Mouse (Mus musculus): ENCODE results near the gene Stk11ip. TPM values are rescaled to one million over a fixed set of nuclear protein-coding genes. Genes with fewer than 3 reads are reported as not detected.

Gene Stk11ip
- polyA plus RNA-seq, 1 experiment, result 160 TPM

DNA sequence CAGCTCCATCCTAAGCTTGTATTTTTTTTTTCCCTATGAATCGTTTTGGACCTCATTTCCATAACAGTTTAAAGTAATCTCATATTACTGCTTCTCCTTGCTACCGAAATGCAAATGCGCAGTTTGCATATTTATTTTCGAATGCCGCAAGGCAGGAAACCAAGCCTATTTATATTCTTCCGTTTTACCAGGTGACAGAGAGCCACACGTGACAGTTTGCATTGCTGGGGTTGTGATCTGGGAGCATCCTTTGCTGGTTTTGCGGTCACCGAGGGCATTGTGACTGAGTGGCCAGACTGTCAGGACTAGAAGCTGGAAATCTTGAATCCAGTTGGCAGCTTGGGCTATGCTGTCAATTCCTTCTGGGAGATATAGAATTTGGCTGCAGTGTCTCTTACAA lies 44.3 kb downstream of the Stk11ip start:
- no peak for TF ChIP-seq GATA1 (IDR thresholded peaks at IDR 0.05; ENCODE audit: low read length)

DNA sequence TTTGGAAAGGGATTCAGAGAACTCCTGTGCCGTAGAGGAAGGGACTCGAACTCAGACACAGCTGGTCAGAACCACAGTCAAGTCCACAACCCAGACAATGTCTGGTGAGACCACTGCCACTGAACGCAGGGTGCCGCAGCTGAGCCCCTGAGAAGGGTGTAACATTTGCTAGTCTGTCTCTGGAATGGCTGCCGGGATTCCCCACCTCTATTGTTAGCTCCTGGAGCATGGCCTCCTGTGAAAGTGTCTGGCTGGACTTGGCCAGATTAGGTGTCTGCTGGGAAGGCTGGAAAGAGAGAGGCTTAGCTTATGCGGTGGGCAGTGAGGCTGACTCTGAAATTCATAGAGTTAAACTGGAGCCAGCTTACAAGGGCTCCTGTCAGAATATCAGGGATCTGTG lies 49.1 kb downstream of the Stk11ip start:
- no peak for TF ChIP-seq GATA1 (IDR thresholded peaks at IDR 0.05; ENCODE audit: low read length)

DNA sequence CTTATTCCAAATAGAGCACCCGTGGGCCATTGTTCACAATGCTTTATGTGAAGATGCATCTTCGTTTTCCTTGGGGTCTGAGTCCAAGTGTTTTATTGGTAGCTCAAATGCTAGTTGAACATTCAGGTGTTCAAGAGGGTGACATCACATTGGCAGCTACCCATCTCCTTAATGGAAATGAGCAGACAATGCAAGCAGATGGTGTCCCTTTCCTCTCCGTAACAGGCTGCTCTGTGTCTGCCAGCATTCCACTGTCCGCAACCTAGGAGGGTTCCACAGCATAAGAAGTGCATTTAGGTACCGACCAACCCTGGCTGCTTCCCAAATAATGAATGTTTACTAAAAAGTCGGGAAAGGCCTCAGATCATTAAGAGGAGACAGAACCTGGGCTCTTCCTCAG lies 51.4 kb downstream of the Stk11ip start:
- no peak for TF ChIP-seq GATA1 (IDR thresholded peaks at IDR 0.05; ENCODE audit: low read length)

DNA sequence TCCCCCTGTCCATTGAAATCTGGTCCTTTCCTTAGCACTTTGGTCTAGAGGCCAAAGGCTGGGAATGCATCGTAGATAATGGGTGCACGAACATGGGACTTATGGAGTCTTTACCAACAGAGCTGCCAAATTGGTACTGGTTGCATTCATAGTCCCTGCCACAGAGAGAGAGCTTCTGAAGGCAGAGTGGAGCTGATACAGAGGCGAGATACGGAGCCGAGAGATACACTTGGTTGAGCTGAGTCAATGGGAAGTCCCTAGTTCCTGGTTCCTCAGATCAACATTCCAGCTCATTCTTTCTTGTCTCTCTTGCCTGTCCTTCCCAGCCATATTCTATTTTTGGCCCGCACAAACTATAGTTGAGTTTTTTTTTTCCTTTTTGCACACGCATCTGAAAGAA lies 52.4 kb downstream of the Stk11ip start:
- TF ChIP-seq GATA1 (IDR thresholded peaks at IDR 0.05; ENCODE audit: low read length), result no peak

DNA sequence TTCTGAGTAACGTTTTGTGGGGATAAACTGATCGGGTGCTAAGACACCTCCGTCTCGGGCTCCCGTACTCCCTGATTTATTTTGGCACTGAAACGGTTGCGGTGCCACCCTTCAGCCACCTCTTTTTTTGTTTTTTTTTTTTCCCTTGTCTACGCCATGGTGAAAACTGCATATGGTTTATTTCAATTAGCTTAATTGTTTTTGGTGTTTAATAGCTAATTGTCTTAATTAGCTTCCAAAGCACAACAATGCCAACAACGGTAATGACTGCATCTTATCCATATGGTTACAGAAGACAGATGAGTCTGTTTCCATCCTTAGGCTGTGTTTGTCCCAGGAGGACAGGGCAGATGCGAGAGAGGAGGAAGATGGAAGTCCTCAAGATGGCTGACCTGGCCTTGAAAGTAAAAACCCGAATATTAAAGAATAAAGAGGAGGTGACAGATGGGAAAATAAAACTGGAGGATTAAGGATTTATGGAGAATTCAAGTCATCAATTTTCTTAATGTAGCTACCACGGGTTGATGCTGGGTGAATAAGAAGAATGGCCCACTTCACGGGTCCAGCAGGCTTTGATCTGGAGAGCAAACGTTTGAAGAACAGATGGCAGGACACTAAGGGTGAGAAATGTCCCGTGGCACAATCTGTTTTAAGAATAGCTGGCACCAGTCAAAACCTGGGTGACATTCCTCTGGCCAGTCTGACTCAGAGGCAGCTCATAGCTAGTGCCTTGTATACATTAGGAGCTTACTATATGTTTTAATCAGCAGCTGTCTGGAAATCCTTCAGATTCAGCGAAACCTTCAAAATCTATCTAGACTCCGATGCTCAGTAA lies 53.4 kb downstream of the Stk11ip start:
- no peak for TF ChIP-seq GATA1 (IDR thresholded peaks at IDR 0.05; ENCODE audit: low read length)

DNA sequence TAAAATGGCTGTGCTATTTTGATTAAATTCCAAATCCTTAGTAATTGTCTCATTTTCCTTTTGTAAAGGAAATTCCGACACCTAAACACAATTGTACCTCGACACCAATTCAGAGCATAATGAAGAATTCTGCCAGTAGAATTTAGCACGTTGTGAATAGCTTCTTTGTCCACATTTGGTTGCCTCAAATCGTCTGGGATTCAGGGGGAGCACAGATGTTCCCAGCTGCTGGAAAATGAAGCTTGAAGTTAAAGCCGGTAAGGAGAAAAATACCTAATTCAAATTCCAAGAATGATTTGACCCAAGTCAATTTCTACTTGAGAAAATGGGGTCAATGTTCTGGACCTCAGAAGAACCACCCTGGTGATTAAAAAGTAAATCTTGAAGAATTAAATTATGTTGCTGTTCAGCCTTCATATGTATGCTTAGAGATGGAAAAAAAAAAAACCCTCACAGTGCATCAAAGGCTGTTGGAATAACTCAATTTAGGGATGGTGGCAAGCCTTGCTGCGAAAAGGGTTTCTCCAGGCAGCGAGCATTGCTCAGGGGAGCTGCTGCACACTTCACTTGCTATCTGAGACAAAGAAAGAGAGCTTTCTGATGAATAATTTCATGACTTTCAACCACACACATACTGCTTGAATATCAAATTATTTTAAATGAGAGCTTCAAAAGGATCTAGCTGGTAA lies 60.8 kb downstream of the Stk11ip start:
- no peak for TF ChIP-seq GATA1 (IDR thresholded peaks at IDR 0.05; ENCODE audit: low read length)

DNA sequence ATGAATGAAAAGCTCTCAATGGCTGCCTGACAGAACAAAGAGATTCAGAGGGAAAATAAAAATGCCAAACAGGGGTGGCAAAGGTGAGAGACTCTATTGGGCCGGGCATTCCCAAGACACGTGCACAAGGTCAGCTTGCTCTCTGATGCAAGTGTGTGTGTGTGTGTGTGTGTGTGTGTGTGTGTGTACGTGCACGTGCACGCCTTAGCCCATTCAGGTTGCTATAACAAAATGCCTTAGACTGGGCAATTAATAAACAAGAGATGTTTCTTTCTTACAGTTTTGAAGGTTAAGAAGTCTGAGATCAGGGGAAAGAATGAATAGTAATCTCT lies 61.3 kb downstream of the Stk11ip start:
- no peak for TF ChIP-seq GATA1 (IDR thresholded peaks at IDR 0.05; ENCODE audit: low read length)

DNA sequence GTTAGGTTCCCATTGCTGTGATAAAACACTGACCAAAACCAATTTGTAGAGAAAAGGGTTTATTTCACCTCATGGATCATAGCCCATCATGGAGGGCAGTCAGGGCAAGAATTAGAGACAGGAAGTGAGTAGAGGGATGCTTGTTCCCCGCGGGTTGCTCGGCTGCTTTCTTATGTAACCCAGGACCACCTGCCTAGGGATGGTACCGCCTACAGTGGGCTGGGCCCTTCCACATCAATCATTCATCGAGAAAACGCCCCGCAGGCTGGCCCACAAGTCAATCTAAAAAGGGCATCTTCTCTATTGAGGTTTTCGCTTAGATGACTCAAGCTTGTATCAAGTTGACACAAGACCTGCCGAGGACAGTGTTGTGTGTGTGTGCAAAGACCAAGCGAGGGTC lies 61.7 kb downstream of the Stk11ip start:
- no peak for TF ChIP-seq GATA1 (IDR thresholded peaks at IDR 0.05; ENCODE audit: low read length)

DNA sequence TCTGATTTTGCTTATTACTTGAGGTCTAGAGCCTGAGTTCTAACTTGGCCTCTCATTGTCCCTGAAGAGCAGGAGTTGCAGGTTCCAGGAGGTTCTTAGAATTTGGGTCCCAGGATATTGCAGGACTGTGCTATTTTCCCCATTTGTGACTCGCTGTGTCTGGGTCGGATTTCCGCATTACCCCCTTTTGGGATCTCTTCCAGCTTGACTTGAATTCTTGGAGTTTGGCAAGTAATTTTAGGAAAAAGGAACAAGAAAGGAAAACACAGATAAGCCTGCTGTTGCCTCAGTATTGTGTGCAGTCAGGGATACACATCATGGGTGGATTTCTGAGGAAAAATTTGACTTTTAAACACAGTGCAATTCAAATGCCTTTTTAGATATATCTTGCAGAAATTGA lies 65.5 kb downstream of the Stk11ip start:
- TF ChIP-seq GATA1 (IDR thresholded peaks at IDR 0.05; ENCODE audit: low read length), result no peak

Other genes starting within 250 kb of the Stk11ip start
- not detected in 2 replicates for gene Resp18, start 243.1 kb upstream of the Stk11ip start, polyA plus RNA-seq (2012)
- 46.2 and 77.7 TPM in 2 replicates for gene Dnpep, start 203.5 kb upstream of the Stk11ip start, polyA plus RNA-seq (2012)
- 1.4 and 1.6 TPM in 2 replicates for gene Des, start 161.2 kb upstream of the Stk11ip start, polyA plus RNA-seq (2012)
- 0.09 and 0.33 TPM in 2 replicates for gene Speg, start 146.2 kb upstream of the Stk11ip start, polyA plus RNA-seq (2012)
- 292 TPM in 2 replicates for gene Gmppa, start 85.6 kb upstream of the Stk11ip start, polyA plus RNA-seq (2012)
- 0.40 and 0.56 TPM in 2 replicates for gene Asic4, start 71.1 kb upstream of the Stk11ip start, polyA plus RNA-seq (2012)
- gene Chpf, start 42.2 kb upstream of the Stk11ip start, polyA plus RNA-seq (2012), result 99.0 and 103 TPM in 2 replicates
- gene Tmem198, start 42.0 kb upstream of the Stk11ip start, polyA plus RNA-seq (2012), result 2.4 and 4.1 TPM in 2 replicates
- gene Obsl1, start 15.1 kb upstream of the Stk11ip start, polyA plus RNA-seq (2012), result not detected in 2 replicates
- gene Inha, start 14.5 kb upstream of the Stk11ip start, polyA plus RNA-seq (2012), result not detected in 2 replicates
- gene Slc4a3, start 24.7 kb downstream of the Stk11ip start, polyA plus RNA-seq (2012), result not detected in 2 replicates

Measured in G1E-ER4 (cell line).